Mouse (Mus musculus) frontal cortex, adult (tissue): ENCODE data around the gene Smco3.
"Not testable (repeated sequence)": the region's sequence is repeated elsewhere in the genome, so short reads cannot be mapped to it uniquely, and the experiment has no call there.

Experiments used
- ATAC-seq: cut with Nextera tagmentation; 2 replicates; pipeline ENCODE4 v1.9.2; 2017; ENCODE audit warnings: mild to moderate bottlenecking, moderate library complexity, mixed read lengths; ENCODE audit not compliant: low TSS enrichment

The Smco3 gene

DNA sequence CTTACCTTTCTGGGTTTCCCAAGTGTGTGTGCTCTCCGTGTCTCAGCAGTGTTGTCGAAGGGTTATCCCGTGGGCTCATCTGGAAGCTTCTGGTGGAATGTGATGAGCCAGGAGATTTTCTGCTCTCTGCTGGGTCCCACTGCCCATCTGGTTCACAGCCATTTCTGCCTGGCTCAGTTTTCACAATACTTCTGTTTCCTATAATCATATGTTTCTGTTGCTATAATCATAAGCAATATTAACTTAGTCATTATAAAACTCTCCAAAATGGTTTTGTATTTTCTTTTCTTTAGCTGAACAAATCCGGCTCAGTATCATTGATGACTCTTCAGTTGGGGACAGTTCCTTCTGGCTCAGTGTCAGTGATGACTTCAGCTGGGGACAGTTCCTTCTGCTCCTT, at the start of gene Smco3:
TSS of gene Smco3 (minus strand) at position 101 of the 400 bp plus-strand sequence.
- ATAC-seq, result peak; percentile 21; the same call in 1 of the 2 replicates

DNA sequence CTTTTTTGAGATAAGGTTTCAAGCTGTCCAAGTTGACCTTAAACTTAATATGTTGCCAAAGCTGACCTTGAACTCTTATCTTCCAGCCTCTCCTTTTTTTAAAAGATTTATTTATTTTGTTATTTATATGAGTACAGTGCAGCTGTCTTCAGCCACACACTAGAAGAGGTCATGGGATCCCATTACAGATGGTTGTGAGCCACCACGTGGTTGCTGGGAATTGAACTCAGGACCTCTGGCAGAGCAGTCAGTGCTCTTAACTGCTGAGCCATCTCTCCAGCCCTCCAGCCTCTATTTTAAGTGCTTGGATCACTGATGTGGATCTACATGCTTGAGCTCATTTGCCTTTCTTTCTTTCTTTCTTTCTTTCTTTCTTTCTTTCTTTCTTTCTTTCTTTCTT, 49.5 kb upstream of the Smco3 start:
- ATAC-seq, result not testable (repeated sequence)

DNA sequence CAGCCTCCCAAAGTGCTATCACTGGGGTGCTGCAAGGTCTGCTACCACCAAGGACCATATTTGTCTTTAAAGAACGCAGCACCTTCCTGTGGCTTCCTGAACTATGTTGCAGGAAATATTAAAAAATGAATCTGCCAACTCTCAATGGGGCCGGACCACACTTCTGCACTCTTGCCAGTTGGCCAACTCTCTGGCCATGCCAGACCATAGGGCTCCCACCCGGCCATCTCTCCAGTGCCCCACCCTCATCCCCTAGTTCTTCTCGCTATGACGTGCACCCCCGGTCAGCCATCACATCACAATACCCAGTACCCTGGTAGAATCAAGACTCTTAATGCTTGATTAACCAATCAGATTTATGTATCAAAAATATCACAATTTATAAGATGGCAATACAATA, 48.7 kb upstream of the Smco3 start:
- ATAC-seq, result no peak

DNA sequence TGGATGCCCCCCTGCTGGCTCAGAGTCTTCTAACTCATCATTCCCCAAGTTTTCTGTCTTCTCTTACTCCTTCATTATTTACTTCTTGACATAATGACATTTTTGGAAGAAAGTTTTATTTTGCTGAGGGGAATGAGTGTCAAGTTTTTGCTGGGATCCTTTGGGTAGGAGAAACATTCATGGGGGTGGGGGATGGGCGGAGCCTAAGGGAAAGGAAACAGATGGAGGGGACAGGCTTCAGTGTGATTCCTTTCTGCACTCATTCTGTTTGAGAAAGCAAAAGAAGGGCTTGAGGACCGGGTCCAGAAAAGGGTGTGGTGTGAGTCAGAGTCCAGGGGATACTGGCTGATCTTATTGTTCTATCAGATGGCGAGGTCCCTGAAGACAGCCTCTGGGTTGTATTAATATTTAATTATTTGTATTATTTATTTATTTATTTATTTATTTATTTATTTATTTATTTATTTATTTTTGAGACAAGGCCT, 48.2 kb upstream of the Smco3 start:
- ATAC-seq, result no peak

DNA sequence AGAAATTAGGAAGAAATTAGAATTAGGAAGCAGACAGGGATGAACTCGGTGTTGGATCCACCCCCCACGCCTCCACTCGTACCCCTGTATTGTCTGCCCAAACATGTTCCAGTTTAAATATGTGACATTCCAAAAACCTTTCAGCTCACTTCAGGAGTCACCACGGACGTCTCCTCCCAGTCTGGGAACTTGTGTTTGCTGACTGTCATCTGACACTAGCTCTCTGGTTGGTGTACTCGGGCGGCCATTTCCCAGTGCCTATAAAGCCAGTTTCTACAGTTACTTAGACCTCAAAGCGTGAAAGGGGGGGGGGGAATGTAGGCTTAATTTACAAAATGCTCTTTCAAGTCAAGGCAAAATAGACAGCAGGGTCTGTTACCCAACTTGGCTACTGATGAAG, 46.4 kb upstream of the Smco3 start:
- no peak for ATAC-seq

DNA sequence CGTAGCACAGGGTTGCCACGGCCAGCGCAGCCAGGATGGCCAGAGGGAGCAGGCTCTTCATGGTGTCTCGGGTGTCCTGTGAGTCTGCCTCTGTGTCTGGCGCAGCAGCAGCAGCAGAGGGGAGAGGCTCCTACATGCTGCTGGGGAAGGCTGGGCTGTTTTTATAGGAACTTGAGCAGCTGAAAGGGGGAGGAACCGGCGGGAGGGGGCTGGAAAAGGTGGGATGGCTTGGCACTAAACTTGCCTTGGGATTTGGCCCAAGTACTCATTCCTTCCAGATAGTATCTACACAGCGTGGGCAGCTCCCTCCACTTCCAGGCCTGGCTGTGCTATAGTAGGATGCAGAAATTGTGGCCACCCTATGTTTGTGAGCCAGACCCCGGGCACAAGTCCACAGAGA, 40.4 kb upstream of the Smco3 start, which contains the start of gene Mgp:
TSS of gene Mgp (minus strand) at position 154 of the 400 bp plus-strand sequence.
- peak; percentile 94 for ATAC-seq

DNA sequence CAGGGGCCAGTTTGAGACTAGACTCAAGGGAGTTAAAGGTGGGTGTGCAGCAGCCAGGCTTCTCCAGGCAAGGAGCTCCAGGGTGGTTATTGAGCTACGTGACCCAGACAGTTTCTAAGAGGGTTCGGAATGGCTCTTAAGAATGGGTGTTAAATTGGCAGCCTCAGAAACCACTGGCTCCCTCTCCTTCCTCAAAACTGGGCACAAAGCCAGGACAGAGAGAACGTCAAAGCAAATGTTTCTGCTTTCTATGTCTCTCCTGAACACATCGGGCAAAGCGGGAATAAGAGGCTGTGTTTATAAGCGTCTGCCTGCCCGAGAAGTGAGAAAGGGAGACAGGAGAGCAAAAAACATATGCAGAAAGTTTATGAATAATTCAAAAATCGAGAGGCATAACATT, 39.3 kb upstream of the Smco3 start:
- ATAC-seq, result peak; percentile 60

DNA sequence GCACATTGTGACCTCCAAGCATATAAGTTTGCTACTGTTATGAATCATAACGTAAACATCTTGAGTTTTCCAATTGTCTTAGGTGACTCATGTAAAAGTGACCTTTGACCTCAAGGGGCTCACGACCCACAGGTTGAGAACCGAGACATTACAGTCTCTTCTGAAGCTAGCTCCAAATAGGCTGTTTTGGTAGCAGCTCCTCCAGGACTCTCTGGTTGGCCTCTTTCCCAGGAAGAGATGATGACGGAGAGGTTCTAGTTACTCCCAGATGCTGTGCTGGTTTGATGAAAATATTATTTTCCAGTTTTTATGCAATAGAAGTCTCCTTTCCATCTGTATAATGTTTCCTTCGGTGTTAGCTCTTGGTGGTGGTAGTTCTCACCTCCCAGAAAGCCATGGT, 33.7 kb upstream of the Smco3 start:
- peak; percentile 69; the same call in 1 of the 2 replicates for ATAC-seq

DNA sequence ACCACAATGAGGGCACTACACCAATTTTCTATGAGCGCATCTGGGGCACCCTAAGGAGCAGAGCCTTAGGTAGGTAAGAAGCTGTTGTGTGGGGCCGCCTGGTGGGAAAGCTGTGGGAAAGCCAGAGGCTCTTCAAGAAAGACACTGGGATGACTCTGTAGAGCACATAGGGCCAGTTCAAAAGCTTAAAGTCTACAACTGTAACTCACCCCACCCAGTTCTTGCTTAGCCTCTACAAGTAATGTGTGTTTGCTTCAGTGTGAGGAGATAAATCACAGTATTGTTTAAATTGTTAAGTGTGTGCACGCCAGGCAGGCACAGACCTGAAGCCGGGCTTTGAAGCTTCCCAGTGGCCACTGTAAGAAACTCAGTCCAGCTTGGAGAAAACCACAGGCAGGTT, 30.9 kb upstream of the Smco3 start:
- no peak for ATAC-seq

DNA sequence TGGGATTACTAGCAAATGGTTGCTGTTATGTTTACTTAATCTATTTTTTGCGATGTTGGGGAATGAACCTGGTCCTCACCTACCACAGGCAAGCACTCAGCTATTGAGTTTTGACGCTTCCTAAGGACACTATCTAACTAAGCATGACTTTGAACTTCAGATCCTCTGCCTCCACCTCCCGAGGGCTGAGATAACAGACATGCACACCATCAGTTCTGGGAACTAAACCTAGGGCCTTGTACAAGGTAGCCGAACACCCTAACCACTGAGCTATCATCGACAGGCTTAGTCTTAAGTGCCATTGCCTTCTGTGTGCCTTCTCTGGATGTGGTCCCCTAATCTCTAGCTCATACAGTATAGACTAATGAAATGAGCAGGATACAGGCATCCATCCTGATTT, 30.1 kb upstream of the Smco3 start:
- ATAC-seq, result no peak

DNA sequence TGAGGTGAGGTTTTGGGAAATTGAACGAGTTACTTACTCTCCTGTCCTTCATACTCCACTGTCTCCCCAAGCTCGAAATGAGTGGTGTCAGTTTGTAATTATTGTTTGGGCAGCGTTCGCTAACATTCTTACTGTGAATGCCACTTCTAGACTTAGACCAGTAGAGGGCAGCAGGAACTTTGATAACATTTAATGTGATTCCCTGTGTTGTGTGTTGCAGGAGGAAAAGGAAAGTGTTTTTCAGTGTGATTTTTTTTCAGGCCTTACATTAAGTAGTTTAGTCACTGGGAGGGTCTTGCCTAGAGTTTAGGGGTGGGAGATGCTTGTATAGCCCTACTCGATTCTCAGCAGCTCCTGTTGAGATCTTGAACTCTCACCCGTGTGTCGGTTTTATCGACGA, 25.8 kb upstream of the Smco3 start:
- ATAC-seq, result peak; percentile 95

DNA sequence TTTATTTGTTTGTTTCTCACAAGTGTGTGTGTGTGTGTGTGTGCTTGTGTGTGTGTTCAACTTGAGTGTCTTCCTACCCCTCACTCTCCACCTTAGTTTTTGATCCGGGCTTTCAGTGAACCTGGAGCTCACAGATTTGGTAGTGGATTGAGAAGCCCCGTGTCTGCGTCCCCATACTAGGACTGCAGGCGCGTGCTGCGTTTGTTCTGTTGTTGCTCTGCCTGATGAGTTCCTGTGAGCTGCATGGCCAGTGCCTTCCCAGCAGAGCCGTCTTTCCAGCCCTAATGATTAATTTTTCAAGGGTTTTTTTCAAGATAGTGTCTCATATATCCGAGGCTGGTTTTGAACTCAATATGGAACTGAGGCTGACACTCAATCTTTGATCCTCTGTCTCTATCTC, 23.2 kb upstream of the Smco3 start:
- ATAC-seq, result no peak

DNA sequence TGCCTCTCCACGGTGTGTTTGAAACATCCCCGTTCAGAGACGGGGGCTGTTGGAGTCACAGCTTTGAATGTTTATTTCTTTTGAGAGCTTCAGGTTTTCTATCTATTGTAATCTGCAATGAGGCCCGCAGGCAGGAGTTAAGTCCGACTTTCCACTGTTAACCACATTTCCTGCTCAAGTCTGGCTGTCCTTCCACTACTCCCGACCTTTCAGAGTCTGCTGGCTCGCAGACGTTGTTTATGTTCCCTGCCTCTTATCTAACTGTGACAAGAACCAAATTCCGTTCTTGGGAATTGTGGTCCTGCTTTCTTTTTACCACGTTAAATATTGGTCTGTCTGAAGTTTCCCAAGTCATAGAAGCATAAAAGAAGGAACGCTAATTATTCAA, 22.6 kb upstream of the Smco3 start:
- no peak for ATAC-seq

DNA sequence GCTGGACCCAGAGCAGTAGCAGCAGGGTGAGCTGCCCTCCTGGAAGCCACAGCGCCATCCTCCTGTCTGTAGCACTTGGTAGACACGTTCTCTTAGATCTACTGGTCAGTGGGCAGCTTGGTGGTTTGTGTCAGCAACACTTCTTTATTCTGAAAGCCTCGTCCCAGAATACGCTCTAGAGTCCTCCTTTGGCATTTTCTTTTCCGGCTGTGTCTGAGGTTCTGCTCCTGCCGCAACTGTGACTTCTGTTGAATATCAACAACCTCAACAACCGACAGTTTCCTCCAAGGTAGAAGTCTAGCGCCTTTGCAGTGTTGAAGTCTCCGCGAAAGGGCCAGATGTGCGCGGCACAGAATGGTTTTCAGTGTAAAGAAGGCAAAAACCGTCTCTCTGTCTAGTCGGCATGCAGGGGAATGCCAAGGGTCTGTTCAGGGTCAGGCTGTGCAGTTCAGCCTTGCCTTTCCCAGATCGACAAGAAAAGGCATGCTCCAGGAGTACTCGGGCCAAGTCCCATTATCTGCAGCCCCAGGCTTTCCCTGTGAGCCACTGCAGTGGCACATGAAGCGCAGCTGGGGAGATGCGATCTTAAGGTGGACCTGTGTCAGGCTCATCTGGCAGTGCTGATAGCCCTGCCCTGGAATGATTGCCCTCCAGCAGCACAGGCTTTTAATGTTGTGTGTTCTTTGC, 22.1 kb upstream of the Smco3 start, which contains the start of gene Art4:
TSS of gene Art4 (minus strand) at position 548 of the 687 bp plus-strand sequence.
- no peak for ATAC-seq

DNA sequence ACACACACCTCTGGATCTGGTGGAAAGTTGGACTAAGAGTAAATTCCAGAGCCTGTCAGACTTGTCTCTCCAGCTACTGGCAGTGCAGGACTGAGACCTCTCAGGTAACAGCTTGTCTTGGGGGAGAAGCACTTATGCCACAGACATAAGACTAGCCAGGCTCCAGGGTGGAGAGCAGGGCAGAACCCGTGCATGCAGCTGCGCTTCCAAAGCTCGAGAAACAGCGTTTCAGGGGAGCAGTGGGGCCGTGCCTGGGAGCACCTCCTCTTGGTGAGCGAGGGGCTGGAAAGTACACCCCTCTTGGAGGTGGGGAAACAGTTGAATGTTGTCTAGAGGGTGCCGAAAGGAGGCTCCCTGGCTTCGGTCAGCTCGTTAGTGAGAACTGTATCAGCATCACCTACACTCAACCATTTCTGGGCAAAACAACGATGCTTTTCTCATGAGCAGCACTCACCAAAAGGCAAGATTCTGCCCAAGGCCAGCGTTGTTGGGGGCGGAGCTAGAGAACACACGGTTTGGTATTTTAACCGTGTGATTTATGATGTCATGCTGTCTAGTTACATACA, 20.9 kb upstream of the Smco3 start:
- ATAC-seq, result no peak

DNA sequence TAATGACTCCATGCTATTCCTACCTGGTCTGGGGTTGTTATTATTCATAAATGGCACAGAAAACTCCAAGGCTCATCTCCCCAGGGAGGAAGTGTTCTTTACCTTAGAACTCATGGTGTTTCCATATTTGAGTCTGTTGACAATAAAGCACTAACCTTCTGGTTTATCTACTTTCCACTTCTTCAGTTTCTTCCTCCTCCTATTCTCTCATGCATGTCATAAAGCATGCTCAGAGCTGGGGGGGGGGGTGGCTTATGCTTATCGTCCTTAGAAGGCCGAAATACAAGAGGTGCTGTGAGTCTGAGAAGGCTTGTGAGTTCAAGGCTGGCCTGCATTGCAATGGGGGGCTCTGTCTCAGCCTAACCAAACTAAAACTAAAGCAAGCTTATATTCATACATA, 19.9 kb upstream of the Smco3 start:
- no peak for ATAC-seq

DNA sequence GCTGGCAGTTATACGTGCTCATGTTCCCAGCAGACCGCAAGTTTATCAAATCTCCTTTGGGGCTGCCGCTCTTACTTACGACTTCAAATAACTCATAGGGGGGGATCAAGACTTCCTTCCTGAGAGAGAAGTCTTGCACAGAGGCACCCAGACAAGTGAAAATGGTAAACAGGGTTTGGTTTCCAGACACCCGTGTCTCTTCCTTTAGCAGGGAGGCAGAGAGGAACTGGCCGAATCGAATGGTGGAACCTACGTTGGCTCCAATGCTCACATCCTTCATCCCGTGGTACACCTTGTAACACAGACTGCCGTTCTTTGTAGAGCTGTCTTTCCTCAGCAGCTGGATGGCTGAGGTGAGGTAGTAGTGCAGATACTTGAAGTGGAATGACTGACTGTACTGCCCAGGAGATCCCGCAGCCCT, 19.1 kb upstream of the Smco3 start:
- no peak for ATAC-seq

DNA sequence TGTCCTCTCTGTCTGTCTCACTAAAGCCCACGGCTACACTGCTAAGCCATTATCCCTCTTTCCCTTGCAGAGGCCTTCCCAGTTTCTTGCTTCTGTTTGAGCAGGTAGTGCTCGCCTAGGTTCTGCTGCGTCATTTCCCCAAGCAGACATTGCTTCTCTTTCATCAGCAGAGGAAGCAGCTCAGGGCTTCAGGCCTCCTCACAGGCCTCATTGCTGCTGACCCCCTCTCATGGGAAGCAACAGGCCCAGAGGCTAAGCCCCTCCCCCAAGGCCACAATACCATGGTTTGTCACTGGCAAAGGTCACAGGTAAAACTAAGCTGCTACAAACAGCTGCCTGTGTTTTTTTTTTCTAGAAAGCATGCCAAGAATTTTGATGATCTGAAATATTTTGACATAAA, 17.5 kb upstream of the Smco3 start:
- ATAC-seq, result no peak

DNA sequence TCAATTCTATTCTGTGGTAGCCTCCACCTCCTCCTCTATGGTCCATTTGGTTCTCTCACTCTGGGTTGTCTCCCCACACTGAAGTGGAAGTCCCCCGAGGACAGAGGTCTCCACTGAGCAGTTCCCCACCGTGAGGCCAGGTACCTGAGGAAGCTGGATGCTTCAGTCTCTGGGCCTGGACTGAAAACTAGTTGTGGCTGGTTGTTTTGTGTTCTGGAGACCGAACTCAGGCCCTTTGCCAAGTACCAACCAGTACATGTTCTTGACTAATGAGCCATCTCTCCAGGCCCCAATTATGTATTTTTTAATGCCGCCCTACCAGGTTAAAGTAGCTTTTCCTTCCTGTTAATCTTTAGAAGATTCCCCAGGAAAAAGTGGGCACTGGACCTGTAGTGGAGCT, 17.1 kb upstream of the Smco3 start:
- ATAC-seq, result no peak

DNA sequence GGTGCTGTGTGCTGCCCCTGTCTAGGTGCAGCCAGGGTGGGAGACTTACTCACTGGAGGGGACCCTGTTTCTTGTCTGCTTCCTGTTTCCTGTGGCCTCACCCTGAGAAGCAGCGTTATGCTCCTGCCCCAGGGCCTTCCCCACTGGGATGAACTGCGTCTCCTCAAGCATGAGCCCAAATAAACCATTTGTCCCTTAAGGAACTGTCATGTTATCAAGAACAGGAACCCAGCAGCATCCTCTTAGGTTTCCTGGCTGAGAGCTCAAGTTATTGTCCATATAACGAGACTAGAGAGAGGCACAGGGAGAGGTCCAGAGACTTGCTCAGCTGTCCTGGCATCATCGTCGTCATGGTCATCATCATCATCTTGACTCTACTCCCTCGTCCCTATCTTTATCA, 15.0 kb upstream of the Smco3 start:
- ATAC-seq, result no peak

DNA sequence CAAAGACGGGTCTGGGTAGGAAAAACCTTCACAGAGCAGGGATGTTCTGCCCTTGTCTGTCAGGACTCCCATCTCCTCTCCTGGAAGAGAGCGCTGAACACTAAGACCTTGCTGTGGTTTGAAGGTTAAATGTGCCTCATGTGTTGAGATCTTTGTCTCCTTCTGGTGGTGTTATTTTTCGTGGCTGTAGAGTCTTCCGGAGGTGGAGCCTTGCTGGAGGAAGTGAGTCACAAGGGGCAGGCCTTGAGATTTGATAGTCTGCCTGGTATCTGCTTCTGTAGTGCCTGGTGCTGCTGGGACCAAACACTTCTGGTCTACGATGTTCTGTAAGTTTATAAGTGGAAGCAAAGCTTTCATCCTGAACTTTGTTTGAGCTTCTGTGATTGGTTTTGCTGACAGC, 13.7 kb upstream of the Smco3 start:
- ATAC-seq, result no peak

DNA sequence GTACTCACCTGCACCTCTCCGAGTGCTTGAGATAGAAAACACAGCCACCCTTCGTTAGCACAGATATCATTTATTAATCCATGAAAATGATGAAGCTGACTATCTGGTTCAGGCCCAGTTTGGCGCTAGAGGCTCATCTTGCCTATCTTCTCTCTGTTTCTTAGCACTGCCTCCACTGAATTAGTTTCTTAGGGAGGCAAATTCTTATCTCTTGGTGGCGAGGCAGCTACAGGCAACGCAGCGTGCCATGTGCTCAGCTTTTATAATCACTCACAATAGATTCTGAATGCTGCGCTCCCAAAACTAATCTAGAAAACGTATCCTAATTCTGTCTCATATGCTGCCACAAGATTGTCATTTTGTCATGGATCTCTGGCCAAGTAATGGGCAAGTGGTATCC, 13.1 kb upstream of the Smco3 start:
- ATAC-seq, result no peak

DNA sequence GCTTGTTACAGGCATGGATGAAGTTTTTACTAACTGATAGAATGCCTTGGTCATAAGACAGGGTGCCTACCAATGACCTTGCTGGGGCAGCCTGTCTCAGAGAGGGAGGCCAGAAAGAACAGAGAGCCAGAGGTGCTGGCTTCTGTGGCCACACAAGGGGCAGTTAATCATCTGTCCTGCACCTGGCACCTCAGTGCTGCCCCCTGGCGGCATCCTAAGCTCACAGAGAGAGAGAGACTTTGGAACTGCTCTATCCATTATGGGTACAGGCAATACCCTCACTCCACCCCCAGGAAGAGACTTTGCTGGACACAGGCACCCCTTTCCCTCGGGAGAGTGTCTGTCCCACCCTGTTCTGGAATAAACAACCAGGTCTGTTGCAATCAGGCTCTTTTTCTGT, 12.5 kb upstream of the Smco3 start:
- ATAC-seq, result peak; percentile 78

DNA sequence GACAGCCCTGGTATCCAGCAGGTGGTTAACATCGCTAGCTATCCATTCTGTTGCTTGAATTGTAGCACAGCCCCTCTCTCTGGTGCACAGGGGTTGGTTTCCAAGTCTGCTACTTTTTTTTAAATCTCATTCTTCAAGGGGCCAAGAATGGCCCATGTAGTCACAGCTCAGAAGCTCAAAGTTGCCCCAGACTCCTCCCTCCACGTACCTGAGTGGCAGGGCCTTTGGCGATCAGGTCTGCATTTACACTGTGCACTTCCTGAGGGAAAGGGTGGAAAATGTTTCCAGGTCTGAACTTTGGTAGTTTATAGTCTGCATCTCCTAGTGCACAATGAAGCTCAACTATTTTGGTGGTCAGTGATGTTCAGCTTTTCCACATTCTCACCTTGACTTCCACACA, 12.0 kb upstream of the Smco3 start:
- no peak for ATAC-seq
